Mouse (Mus musculus) stomach, embryonic 15.5 days (tissue): ENCODE measurements around the gene Fbxw2. TPM values are rescaled to one million over a fixed set of nuclear protein-coding genes. Genes with fewer than 3 reads are reported as not detected.
"Not testable (repeated sequence)": the region's sequence is repeated elsewhere in the genome, so short reads cannot be mapped to it uniquely, and the experiment has no call there.

Experiments
- ATAC-seq: fragments of 200-750 bp; cut with Nextera tagmentation; 2 replicates; pipeline ENCODE4 v1.8.0; 2017; ENCODE audit warnings: low read depth, moderate number of reproducible peaks, moderate TSS enrichment; ENCODE audit not compliant: insufficient read depth, low FRiP score
- H3K27ac ChIP-seq: fragments of 300-500 bp; sonication (generic); 2 replicates; pipeline ENCODE4 v1.5.1; 2015; ENCODE audit warnings: mild to moderate bottlenecking, inconsistent platforms
- H3K27me3 ChIP-seq: fragments of 300-500 bp; sonication (generic); replicated peaks from 2 replicates; pipeline ENCODE4 v1.6.1; 2015; ENCODE audit warnings: inconsistent platforms
- H3K36me3 ChIP-seq: fragments of 300-500 bp; sonication (generic); 2 replicates; pipeline ENCODE4 v1.6.1; 2015; ENCODE audit warnings: inconsistent platforms
- H3K4me1 ChIP-seq: fragments of 300-500 bp; sonication (generic); 2 replicates; pipeline ENCODE4 v1.6.1; 2015; ENCODE audit warnings: inconsistent platforms
- H3K4me2 ChIP-seq: fragments of 300-500 bp; sonication (generic); 2 replicates; pipeline ENCODE4 v1.6.1; 2015; ENCODE audit warnings: mild to moderate bottlenecking, inconsistent platforms
- H3K4me3 ChIP-seq: fragments of 300-500 bp; sonication (generic); replicated peaks from 2 replicates; pipeline ENCODE4 v1.5.1; 2015; ENCODE audit warnings: inconsistent platforms
- H3K9ac ChIP-seq: fragments of 300-500 bp; sonication (generic); 2 replicates; pipeline ENCODE4 v1.6.1; 2015; ENCODE audit warnings: inconsistent platforms
- H3K9me3 ChIP-seq: fragments of 300-500 bp; sonication (generic); 2 replicates; pipeline ENCODE4 v1.6.1; 2016; ENCODE audit warnings: inconsistent platforms
- WGBS: fragments of 180-500 bp; shearing (Covaris S2); methylation state at CpG from one replicate; pipeline ENCODE4 v1.1.7; 2015; 5-methylcytosine and 5-hydroxymethylcytosine counted together
- polyA plus RNA-seq: library from polyadenylated mRNA; unstranded; fragments of >200 nt; fragmentation: Nextera tagmentation; extraction: Ambion mirVana; gene quantifications from 2 replicates; pipeline ENCODE4 v1.2.1, GENCODE M21; 2015

Fbxw2 gene
- polyA plus RNA-seq, 1 experiment from 2014 or later, result 83.6 TPM

- H3K27me3 ChIP-seq, result no peaks in the 10 kb centered on the region
- ATAC-seq, result no peak
- 69% methylated on average over 2 of the region's 2 CpGs for WGBS
- H3K9ac ChIP-seq, result no peak overlapping the region
- peaks cover 12% of the 10 kb centered on the region for H3K36me3 ChIP-seq
- peaks cover 11% of the 10 kb centered on the region for H3K4me1 ChIP-seq
- H3K27ac ChIP-seq, result no peak overlapping the region
- no peak overlapping the region for H3K4me3 ChIP-seq
- H3K9me3 ChIP-seq, result no peaks in the 10 kb centered on the region
- no peak overlapping the region for H3K4me2 ChIP-seq
Measured at GRCm38 (mm10) chr2:34808057-34808456, 18.1 kb downstream of the Fbxw2 start.

DNA sequence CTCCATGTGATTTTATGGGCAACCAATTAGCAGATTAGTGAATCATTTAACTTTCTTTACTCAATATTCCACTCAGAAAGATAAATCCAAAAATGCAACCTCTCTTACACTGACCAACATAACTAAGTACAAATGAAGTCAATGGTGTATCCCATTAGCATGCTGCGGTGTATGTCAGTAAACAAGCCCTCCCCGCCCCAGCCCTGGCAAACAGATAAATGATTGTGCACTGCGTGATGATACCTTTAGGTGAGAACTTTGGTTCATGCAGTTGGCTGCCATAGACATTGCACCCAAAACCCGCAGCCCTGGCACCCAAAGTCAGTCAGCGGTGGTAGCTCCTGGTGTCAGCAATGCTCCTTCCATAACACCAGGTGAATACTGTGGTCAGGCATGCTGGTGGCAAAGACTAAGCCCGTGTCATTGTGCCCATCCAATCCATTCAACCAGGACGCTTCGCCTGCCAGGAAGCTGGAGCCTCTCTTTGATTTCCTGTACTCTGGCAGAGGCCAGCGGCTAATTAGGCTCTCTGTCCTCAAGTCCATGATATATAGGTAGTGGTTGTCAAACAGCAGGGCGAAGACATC lies 20.7 kb downstream of the Fbxw2 start:
- Histone ChIP-seq H3K4me2 (no peak overlapping the region), H3K27me3 (no peaks in the 10 kb centered on the region), H3K27ac (no peak overlapping the region), H3K4me3 (no peak overlapping the region), H3K9me3 (no peaks in the 10 kb centered on the region), H3K36me3 (peaks cover 3% of the 10 kb centered on the region; the same call in 1 of the 2 replicates), H3K9ac (no peak overlapping the region), H3K4me1 (peaks cover 11% of the 10 kb centered on the region)
- no peak for ATAC-seq
- 86% methylated on average over 10 of the region's 10 CpGs for WGBS

DNA sequence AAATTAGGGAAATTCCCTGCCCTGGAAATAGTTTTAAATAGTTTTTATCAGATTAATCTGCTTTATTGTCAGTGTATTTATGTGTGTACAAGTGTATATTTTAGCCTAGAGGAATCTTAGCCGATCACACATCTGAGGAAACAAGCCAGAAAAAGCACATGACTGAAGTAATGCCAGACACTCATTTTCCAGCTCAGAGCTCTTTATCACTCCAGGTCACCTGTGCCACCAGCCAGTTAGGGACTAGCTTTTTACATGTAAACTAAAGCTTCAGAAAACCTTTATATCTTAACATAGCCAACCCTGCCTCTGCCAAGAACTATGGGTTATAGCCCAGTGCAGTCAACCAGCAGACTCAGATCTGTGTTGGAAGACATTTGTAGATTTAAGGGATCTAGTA lies 21.3 kb downstream of the Fbxw2 start:
- WGBS, result 67% methylated on average over 1 of the region's 1 CpGs
- H3K4me2 ChIP-seq, result no peak overlapping the region
- H3K27ac ChIP-seq, result no peak overlapping the region
- H3K4me3 ChIP-seq, result no peak overlapping the region
- no peaks in the 10 kb centered on the region for H3K27me3 ChIP-seq
- H3K36me3 ChIP-seq, result peaks cover 3% of the 10 kb centered on the region; the same call in 1 of the 2 replicates
- no peaks in the 10 kb centered on the region for H3K9me3 ChIP-seq
- no peak for ATAC-seq
- no peak overlapping the region for H3K9ac ChIP-seq
- peaks cover 11% of the 10 kb centered on the region for H3K4me1 ChIP-seq

- H3K9me3 ChIP-seq, result no peaks in the 10 kb centered on the region
- H3K4me1 ChIP-seq, result peaks cover 11% of the 10 kb centered on the region
- H3K27me3 ChIP-seq, result no peaks in the 10 kb centered on the region
- H3K9ac ChIP-seq, result no peak overlapping the region
- H3K27ac ChIP-seq, result no peak overlapping the region
- no peak for ATAC-seq
- H3K36me3 ChIP-seq, result peaks cover under 1% of the 10 kb centered on the region; the same call in 1 of the 2 replicates
- peak overlapping the region; percentile 46; the same call in 1 of the 2 replicates for H3K4me2 ChIP-seq
- 88% methylated on average over 2 of the region's 2 CpGs for WGBS
- H3K4me3 ChIP-seq, result no peak overlapping the region
Measured at GRCm38 (mm10) chr2:34804172-34804571, 21.9 kb downstream of the Fbxw2 start.

DNA sequence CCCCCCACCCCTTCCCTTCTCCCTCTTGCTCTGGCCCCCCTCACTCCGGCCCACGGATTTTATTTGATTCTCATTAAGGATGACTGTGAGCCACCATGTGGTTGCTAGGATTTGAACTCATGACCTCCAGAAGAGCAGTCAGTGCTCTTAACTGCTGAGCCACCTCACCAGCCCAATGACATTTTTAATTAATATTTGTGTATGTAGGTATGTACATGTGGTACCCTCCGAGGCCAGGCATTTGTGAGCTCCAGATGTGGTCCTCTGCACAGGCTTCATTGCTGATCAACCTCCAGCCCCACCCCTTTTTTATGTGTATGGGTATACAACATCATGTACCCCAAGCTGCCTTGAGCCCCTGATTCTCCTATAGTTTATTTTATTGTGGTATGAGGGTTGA lies 22.4 kb downstream of the Fbxw2 start:
- WGBS, result 73% methylated on average over 3 of the region's 3 CpGs
- Histone ChIP-seq H3K27me3 (no peaks in the 10 kb centered on the region), H3K4me1 (peaks cover 14% of the 10 kb centered on the region), H3K4me3 (peak overlapping the region; percentile 14; the same call in 1 of the 2 replicates), H3K9me3 (no peaks in the 10 kb centered on the region), H3K27ac (no peak overlapping the region), H3K36me3 (no peaks in the 10 kb centered on the region; the same call in 1 of the 2 replicates), H3K4me2 (peak overlapping the region; percentile 46), H3K9ac (no peak overlapping the region)
- no peak for ATAC-seq

DNA sequence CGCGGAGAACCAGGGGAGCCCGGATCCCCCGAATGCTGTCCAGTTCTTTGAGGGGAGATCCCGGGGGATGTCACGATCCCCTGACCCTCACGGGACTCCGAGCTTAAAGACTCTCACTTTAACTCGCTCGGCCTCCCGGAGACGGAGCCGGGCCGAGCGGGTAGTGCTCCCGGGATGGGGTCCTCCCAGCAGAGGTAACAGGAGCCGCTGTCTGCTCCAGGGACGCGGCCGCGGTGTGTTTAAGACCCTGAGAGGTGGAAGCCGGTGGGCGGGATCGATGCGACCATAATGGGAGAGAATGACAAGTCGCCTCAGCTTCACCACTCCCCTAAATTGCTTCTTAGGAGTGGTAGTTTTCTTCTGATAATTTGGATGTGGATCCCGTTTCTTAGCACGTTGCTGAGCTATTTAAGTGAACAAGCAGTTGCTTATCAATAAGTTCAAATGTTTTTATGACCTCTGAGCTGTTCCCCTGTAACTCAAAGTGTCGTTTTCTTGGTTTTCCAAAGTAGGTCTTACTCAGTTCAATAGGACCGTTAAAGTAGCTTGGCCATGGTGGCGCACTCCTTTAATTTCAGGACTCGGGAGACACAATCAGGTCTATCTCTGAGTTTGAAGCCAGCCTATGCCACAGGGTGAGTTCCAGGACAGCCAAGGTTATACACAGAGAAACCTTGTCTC lies 23.4 kb downstream of the Fbxw2 start:
- Histone ChIP-seq H3K4me2 (peak overlapping the region; percentile 61), H3K4me1 (peaks cover 16% of the 10 kb centered on the region), H3K9ac (peak overlapping the region; percentile 86), H3K27ac (peak overlapping the region; percentile 87), H3K4me3 (peak overlapping the region; percentile 78)
- WGBS, result under 1% methylated on average over 32 of the region's 32 CpGs
- H3K27me3 ChIP-seq, H3K36me3 ChIP-seq, H3K9me3 ChIP-seq: not testable (repeated sequence)
- ATAC-seq, result peak; percentile 32

DNA sequence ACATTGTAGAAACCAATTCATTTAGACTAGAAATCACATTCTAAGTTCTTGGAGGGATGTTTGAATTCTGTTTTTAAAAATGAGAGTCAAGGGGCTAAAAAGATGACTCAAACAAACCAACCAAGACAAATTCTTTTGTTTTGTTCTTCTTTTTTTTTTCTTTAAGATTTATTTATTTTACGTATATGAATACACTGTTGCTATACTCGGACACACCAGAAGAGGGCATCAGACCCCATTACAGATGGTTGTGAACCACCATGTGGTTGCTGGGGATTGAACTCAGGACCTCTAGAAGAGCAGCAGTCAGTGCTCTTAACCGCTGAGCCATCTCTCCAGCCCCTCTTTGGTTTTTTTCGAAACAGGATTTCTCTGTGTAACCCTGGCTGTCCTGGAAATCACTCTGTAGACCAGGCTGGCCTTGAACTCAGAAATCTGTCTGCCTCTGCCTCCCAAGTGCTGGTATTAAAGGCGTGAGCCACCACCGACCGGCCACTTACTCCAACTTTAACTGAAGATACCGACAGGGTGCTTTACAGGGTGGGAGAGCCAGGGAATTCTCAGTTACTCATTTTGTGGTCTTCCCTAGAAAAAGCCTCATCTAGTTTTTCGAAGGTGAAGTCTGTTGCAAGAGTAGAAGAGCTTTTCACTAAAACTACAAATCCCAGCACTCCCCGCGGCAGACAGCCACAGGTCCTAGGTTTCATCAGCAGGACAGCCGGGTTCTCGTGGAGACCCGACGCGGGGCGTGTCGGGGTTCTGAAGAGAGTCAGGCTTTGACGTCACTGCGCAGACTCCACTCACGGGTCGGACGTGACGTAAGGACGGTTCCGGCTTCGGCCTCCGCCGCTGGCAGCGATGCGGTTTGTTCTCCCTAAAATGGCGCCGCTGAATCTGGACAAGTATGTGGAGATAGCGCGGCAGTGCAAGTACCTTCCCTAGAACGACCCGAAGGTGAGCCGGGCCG lies 24.3 kb downstream of the Fbxw2 start:
- Histone ChIP-seq H3K27ac (peak overlapping the region; percentile 87), H3K27me3 (no peaks in the 10 kb centered on the region), H3K4me1 (peaks cover 16% of the 10 kb centered on the region), H3K4me3 (peak overlapping the region; percentile 78), H3K9ac (peak overlapping the region; percentile 86), H3K9me3 (no peaks in the 10 kb centered on the region), H3K4me2 (peak overlapping the region; percentile 61), H3K36me3 (no peaks in the 10 kb centered on the region)
- ATAC-seq, result peak; percentile 95
- 5% methylated on average over 39 of the region's 39 CpGs for WGBS

DNA sequence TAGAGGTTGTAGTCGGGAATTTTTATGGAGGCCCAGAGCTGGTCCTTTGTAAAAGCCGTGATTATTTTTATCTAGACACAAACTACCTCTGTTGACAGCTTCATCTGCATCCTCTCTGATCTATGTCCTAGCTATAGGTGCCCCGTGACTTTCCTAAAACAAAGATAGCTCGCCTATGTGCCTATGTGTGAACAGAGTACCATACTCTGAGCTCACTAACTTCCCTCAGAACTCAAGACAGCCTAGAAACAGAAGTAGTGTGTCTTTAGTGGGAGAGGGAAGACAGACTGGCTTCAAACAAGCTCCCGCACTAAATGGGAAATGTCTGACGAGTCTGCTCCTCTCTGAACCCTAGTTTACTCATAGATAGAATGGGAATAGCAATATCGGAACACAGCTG lies 25.7 kb downstream of the Fbxw2 start:
- H3K9ac ChIP-seq, result no peak overlapping the region
- H3K9me3 ChIP-seq, result no peaks in the 10 kb centered on the region
- H3K4me2 ChIP-seq, result peak overlapping the region; percentile 76
- peak overlapping the region; percentile 81; the same call in 1 of the 2 replicates for H3K4me3 ChIP-seq
- no peak for ATAC-seq
- no peaks in the 10 kb centered on the region for H3K36me3 ChIP-seq
- H3K4me1 ChIP-seq, result peaks cover 16% of the 10 kb centered on the region
- H3K27ac ChIP-seq, result peak overlapping the region; percentile 80
- WGBS, result 78% methylated on average over 7 of the region's 7 CpGs
- no peaks in the 10 kb centered on the region for H3K27me3 ChIP-seq

DNA sequence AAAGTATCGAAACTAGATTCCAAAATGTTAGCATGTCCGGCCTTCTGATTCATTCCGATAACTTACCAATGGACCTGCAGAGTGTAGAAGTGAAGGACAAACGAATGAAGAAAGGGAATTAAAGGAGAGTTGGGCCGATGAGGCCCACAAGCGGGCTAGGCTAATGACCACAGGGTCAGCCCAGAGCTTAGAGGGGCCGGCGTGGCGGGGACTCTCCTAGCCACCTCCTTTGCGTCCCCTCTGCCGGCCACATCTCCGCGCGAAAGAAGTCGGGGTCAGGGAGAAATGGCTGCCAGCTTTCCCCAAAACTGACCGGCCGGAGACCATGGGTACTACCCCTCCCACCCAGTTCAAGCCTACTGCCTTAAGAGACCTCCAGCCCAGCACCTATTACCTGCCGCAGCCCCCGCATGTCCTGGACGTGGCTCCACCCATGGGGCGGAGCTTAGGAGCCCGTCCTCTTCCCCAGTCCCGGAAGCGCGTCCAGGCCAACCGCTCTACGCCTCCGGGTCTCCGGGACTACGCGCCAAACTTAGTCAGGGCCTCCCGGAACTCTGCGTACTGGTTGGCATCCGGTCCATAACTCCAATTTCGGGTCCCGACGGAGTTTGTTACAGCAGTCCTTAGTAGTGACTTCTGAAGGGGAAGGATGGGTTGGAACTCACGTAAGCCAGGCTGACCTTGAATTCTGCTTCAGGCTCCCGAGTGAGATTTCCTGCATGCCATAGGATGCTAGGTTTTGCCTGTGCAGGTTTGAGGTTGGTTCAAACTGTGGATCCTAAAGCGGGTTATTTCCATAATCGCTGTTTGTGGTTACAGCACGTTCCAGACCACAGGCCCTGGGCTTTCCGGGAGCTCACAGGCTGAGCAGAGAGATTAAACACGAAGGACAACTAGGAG lies 26.5 kb downstream of the Fbxw2 start, which contains the start of gene Rabepk:
Gene Rabepk, minus strand, starts transcription at position 556 of the 900 bp plus-strand sequence.
- Histone ChIP-seq H3K9ac (peak within 1 kb of the TSS; percentile 51), H3K27ac (peak within 1 kb of the TSS; percentile 80), H3K4me3 (peak within 1 kb of the TSS; percentile 81), H3K27me3 (no peaks in the 10 kb centered on the region), H3K4me2 (peak within 1 kb of the TSS; percentile 76), H3K9me3 (no peaks in the 10 kb centered on the region), H3K4me1 (peaks cover 16% of the 10 kb centered on the region), H3K36me3 (no peaks in the 10 kb centered on the region)
- 3% methylated on average over 44 of the region's 44 CpGs for WGBS
- peak; percentile 83 for ATAC-seq

- H3K9me3 ChIP-seq, result no peaks in the 10 kb centered on the region
- no peak overlapping the region for H3K4me3 ChIP-seq
- peaks cover 5% of the 10 kb centered on the region; the same call in 1 of the 2 replicates for H3K4me1 ChIP-seq
- H3K27me3 ChIP-seq, result no peaks in the 10 kb centered on the region
- H3K27ac ChIP-seq, result no peak overlapping the region
- 88% methylated on average over 7 of the region's 7 CpGs for WGBS
- 0 out of 2 replicates have a peak, but pooled peaks cover 6% of the 10 kb centered on the region for H3K36me3 ChIP-seq
- no peak overlapping the region for H3K4me2 ChIP-seq
- ATAC-seq, result no peak
- no peak overlapping the region for H3K9ac ChIP-seq
Measured at GRCm38 (mm10) chr2:34795426-34795825, 30.7 kb downstream of the Fbxw2 start.

GRCm38 (mm10) chr2:34794511-34794910 lies 31.6 kb downstream of the Fbxw2 start:
- Histone ChIP-seq H3K4me3 (no peak overlapping the region), H3K9me3 (no peaks in the 10 kb centered on the region), H3K36me3 (0 out of 2 replicates have a peak, but pooled peaks cover 6% of the 10 kb centered on the region), H3K4me2 (no peak overlapping the region), H3K4me1 (peaks cover 5% of the 10 kb centered on the region; the same call in 1 of the 2 replicates), H3K27ac (no peak overlapping the region), H3K9ac (no peak overlapping the region), H3K27me3 (no peaks in the 10 kb centered on the region)
- 92% methylated on average over 2 of the region's 2 CpGs for WGBS
- ATAC-seq, result no peak
